In the genomic region with DNA sequence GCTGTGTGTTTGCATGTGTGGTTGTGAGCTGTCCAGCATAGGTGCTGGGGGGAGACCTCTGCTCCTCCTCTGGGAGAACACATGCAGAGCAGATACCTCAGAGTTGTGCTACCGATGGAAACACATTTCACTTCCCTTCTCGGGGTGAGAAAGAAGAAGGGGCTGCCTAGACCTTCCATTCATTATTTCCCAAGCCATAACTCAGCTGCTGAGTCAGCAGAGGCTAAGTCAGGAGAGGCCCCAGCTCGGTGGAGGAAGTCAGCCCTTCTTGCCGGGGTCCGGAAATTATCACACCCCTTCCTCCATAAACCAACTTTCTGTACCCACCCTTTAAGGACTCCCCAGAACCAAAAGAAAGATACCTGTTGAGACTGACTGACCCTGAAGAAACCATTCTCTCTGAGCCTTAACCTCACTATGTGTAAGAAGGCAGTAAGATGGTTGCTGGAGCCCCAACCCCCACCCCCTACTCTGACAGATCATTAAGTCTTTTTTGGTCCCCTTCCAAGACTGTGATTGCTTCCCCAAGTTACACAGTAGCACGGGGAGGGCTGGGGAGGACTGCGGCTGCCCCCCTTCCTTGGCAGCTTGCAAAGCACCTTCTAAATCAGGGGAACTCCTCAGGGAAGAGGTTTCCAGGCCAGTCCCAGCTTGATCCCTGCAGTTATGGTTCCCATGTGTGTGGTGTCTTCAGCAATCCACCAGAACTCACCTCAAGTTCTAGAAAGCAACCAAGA, we compare ENCODE assay signal across 22 mouse cellular contexts.
"Had no signal": no experiment of that assay in that cellular context is flagged by ENCODE, and none has a peak within 500 bp of the region (broad histone marks: within the 10 kb centered on the region; RNA-seq: fewer than 3 reads in every experiment).

No protein-coding gene starts in this region.

- DNase-seq: kidney, adult 18-20 months; kidney, postnatal 25 days; layer of hippocampus, adult 9-11 months; liver, postnatal 0 days; lung, postnatal 36 days; right cerebral cortex, adult 18-20 months; right cerebral cortex, postnatal 14 days; right cerebral cortex, postnatal 4 days; thymus, adult 2 months; thymus, postnatal 14 days had no signal

- H3K4me2 ChIP-seq: limb, embryonic 13.5 days; liver, embryonic 11.5 days; midbrain, embryonic 12.5 days; midbrain, embryonic 15.5 days; neural tube, embryonic 12.5 days; neural tube, embryonic 15.5 days had no signal

- H3K27me3 ChIP-seq: midbrain, embryonic 15.5 days; neural tube, embryonic 12.5 days; neural tube, embryonic 15.5 days had no signal

- H3K4me1 ChIP-seq: midbrain, embryonic 12.5 days; midbrain, embryonic 15.5 days; neural tube, embryonic 12.5 days; neural tube, embryonic 15.5 days had no signal

- H3K36me3 ChIP-seq: limb, embryonic 10.5 days; limb, embryonic 13.5 days; midbrain, embryonic 12.5 days; midbrain, embryonic 15.5 days; neural tube, embryonic 12.5 days; neural tube, embryonic 15.5 days had no signal

- H3K27ac ChIP-seq: kidney, postnatal 0 days; layer of hippocampus, adult 2 months; limb, embryonic 10.5 days; limb, embryonic 13.5 days; liver, embryonic 14.5 days; midbrain, embryonic 12.5 days; midbrain, embryonic 15.5 days; neural tube, embryonic 12.5 days; neural tube, embryonic 15.5 days; stomach, postnatal 0 days had no signal

- H3K9ac ChIP-seq: limb, embryonic 13.5 days; liver, embryonic 14.5 days; liver, postnatal 0 days; midbrain, embryonic 12.5 days; midbrain, embryonic 15.5 days; neural tube, embryonic 12.5 days; neural tube, embryonic 15.5 days had no signal

- ATAC-seq: liver, postnatal 0 days; lung, postnatal 0 days; midbrain, embryonic 15.5 days had no signal

- H3K4me3 ChIP-seq: layer of hippocampus, adult 2 months; limb, embryonic 10.5 days; limb, embryonic 13.5 days; midbrain, embryonic 12.5 days; midbrain, embryonic 15.5 days; neural tube, embryonic 12.5 days; neural tube, embryonic 15.5 days had no signal

- H3K9me3 ChIP-seq: limb, embryonic 10.5 days; limb, embryonic 13.5 days; midbrain, embryonic 12.5 days; midbrain, embryonic 15.5 days; neural tube, embryonic 12.5 days; neural tube, embryonic 15.5 days had no signal
